Mouse (Mus musculus): ENCODE results near the gene Dars.

DNA sequence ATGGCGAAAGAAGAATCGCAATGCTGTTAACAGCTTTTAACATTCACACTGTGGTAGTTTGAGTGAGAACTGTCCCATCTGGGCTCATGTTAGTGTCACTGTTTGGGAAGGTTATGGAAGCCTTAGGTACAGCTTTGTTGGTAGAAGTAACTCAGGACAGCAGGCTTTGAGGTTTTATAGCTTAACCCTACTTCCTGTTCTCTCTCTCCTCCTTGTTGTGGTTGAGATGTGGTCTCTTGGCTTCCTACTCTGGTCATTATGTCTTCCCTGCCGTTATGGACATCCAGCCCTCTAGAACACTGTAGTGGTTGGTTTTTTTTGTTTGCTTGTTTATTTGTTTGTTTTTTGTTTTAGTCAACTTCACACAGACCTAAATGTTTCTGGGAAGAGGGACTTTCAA lies 18.8 kb upstream of the Dars start:
- no peak for TF ChIP-seq CTCF (IDR thresholded peaks at IDR 0.05; ENCODE audit: low read depth)
- no peak for TF ChIP-seq EP300 (optimal IDR thresholded peaks at IDR 0.05)

Measured in stomach, postnatal 0 days (tissue).